Mouse (Mus musculus) liver, embryonic 16.5 days (tissue): ENCODE data around the gene Eif4g3. TPM values are rescaled to one million over a fixed set of nuclear protein-coding genes. Genes with fewer than 3 reads are reported as not detected.

ENCODE experiments used
- ATAC-seq: fragments of 200-750 bp; cut with Nextera tagmentation; 2 replicates; pipeline ENCODE4 v1.8.0; 2017; ENCODE audit warnings: low read depth, mild to moderate bottlenecking, moderate number of reproducible peaks, moderate library complexity
- H3K27ac ChIP-seq: fragments of 300-500 bp; sonication (generic); 2 replicates; pipeline ENCODE4 v1.5.1; 2014; ENCODE audit warnings: mild to moderate bottlenecking, low read length
- H3K27me3 ChIP-seq: fragments of 300-500 bp; sonication (generic); 2 replicates; pipeline ENCODE4 v1.6.1; 2014; ENCODE audit warnings: low read depth, low read length, mixed read lengths; ENCODE audit not compliant: control insufficient read depth, insufficient read depth
- H3K36me3 ChIP-seq: fragments of 300-500 bp; sonication (generic); 2 replicates; pipeline ENCODE4 v1.6.1; 2014; ENCODE audit warnings: mild to moderate bottlenecking; ENCODE audit not compliant: control insufficient read depth, insufficient read depth
- H3K4me1 ChIP-seq: fragments of 300-500 bp; sonication (generic); 2 replicates; pipeline ENCODE4 v1.6.1; 2014; ENCODE audit warnings: low read depth, low read length, mixed read lengths; ENCODE audit not compliant: control insufficient read depth
- H3K4me2 ChIP-seq: fragments of 300-500 bp; sonication (generic); 2 replicates; pipeline ENCODE4 v1.6.1; 2014; ENCODE audit warnings: low read depth, low read length, mixed read lengths
- H3K4me3 ChIP-seq: fragments of 300-500 bp; sonication (generic); 2 replicates; pipeline ENCODE4 v1.5.1; 2014; ENCODE audit warnings: low read depth, mild to moderate bottlenecking, low read length
- H3K9ac ChIP-seq: fragments of 300-500 bp; sonication (generic); 2 replicates; pipeline ENCODE4 v1.6.1; 2014; ENCODE audit warnings: low read depth, low read length
- H3K9me3 ChIP-seq: fragments of 300-500 bp; sonication (generic); replicated peaks from 2 replicates; pipeline ENCODE4 v1.6.1; 2016; ENCODE audit warnings: low read length; ENCODE audit not compliant: control insufficient read depth
- WGBS: fragments of 180-500 bp; shearing (Covaris S2); extraction: QIAGEN DNeasy Blood & Tissue Kit; methylation state at CpG from one replicate; pipeline ENCODE4 v1.1.7; 2014; ENCODE audit not compliant: insufficient replicate concordance; 5-methylcytosine and 5-hydroxymethylcytosine counted together
- polyA plus RNA-seq: library from polyadenylated mRNA; unstranded; fragments of >200 nt; fragmentation: Nextera tagmentation; extraction: Ambion mirVana; gene quantifications from 2 replicates; pipeline ENCODE4 v1.2.1, GENCODE M21; 2015

Eif4g3 gene
- polyA plus RNA-seq, 1 experiment from 2014 or later: 6.4 TPM

DNA sequence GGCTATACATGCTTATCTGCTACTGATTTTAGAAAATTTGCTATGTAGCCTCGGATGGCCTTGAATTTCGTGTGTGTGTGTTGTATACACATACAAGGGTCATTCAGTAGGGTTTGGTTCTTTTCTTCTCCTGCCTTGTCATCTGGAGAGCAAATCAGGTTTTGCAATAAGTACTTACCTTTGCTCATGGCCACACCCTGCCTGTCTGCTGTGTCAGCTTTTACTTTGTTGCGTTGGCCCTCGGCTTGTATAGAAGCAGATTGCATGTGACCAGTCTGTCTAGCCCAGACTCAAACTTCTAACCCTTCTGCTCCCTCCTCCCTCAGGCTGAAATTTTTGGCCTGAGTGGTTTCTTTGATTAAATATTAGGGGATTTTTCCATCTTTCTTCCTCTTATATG is 157.2 kb downstream of the Eif4g3 start:
- Histone ChIP-seq H3K27ac (no peak overlapping the region), H3K36me3 (no peaks in the 10 kb centered on the region; the same call in 1 of the 2 replicates), H3K4me3 (no peak overlapping the region), H3K27me3 (no peaks in the 10 kb centered on the region), H3K9ac (no peak overlapping the region), H3K9me3 (no peaks in the 10 kb centered on the region), H3K4me2 (no peak overlapping the region), H3K4me1 (no peaks in the 10 kb centered on the region)
- 55% methylated on average over 4 of the region's 4 CpGs for WGBS
- no peak for ATAC-seq

DNA sequence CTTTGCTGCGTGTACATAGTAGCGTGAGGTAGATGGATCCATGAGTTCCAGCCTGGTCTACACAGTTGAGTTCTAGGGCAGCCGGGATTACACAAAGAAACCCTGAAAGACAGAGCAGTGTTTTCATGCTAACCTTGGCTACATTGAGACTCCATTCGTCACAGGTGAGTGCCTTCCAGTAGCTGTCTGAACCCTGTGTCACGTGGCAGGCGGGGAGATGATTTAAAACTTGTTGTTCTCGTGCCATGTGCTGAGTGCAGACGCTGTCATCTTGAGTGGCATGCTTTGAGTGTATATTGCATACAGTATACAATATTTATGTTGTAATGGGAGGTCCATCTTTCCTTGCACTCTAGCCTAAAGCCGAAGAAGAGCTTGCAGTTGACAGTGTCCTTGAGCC is 158.4 kb downstream of the Eif4g3 start:
- Histone ChIP-seq H3K27me3 (no peaks in the 10 kb centered on the region), H3K4me3 (no peak overlapping the region), H3K36me3 (no peaks in the 10 kb centered on the region; the same call in 1 of the 2 replicates), H3K4me2 (no peak overlapping the region), H3K9me3 (no peaks in the 10 kb centered on the region), H3K9ac (no peak overlapping the region), H3K4me1 (no peaks in the 10 kb centered on the region), H3K27ac (no peak overlapping the region)
- ATAC-seq: no peak
- WGBS: 77% methylated on average over 9 of the region's 9 CpGs

- Histone ChIP-seq H3K27ac (no peak overlapping the region), H3K4me3 (no peak overlapping the region), H3K4me2 (no peak overlapping the region), H3K36me3 (peaks cover 4% of the 10 kb centered on the region), H3K9ac (no peak overlapping the region), H3K27me3 (no peaks in the 10 kb centered on the region), H3K4me1 (no peaks in the 10 kb centered on the region), H3K9me3 (no peaks in the 10 kb centered on the region)
- ATAC-seq: no peak
- 33% methylated on average over 3 of the region's 3 CpGs for WGBS
Observed at GRCm38 (mm10) chr4:138153980-138154379, 161.2 kb downstream of the Eif4g3 start.

DNA sequence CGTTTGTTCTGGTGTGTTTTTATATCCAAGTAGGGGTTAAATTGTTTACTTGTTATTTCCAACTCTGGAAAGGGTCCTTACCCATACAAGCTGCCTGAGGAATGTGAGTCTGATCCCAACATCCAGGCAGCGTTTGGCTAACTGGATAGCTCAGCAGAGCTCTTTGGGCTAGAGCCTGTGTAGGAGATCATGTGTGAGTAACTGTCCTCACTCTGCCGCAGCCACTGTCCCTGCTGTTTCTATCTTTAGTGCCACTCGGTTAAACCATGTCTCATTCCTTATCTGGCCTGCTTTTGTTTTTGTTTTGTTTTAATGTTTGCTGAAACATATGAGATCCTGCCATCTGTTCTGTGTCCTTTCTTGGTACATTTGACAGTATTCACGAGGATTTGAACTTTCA is 168.1 kb downstream of the Eif4g3 start:
- Histone ChIP-seq H3K4me2 (no peak overlapping the region), H3K4me3 (no peak overlapping the region), H3K27me3 (no peaks in the 10 kb centered on the region), H3K36me3 (peaks cover 8% of the 10 kb centered on the region), H3K9ac (no peak overlapping the region), H3K9me3 (no peaks in the 10 kb centered on the region), H3K4me1 (no peaks in the 10 kb centered on the region), H3K27ac (no peak overlapping the region)
- 63% methylated on average over 5 of the region's 5 CpGs for WGBS
- no peak for ATAC-seq

DNA sequence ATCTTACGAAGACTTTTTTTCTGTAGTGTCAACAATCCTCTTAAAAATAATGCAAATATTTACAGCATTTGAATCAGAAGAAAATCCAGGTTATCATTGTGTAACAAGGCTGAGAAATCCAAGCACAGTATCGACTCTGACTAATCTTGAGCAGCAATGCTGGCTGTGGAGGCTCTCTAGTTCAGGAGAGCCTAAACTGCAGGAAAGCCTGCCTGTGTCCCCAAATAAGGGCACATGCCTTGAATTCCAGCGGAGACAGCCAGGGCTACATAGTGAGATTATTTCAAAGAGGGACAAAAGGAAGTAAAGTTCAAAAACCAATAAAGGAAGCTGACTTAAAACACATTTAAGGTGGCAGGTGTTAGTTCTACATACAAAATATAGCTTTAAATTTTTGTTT is 168.7 kb downstream of the Eif4g3 start:
- no peak for ATAC-seq
- Histone ChIP-seq H3K4me3 (no peak overlapping the region), H3K4me2 (no peak overlapping the region), H3K9me3 (no peaks in the 10 kb centered on the region), H3K36me3 (peaks cover 8% of the 10 kb centered on the region), H3K4me1 (no peaks in the 10 kb centered on the region), H3K27me3 (no peaks in the 10 kb centered on the region), H3K27ac (no peak overlapping the region), H3K9ac (no peak overlapping the region)
- WGBS: 67% methylated on average over 3 of the region's 3 CpGs

GRCm38 (mm10) chr4:138163836-138164235 is 171.0 kb downstream of the Eif4g3 start:
- Histone ChIP-seq H3K4me3 (no peak overlapping the region), H3K4me1 (no peaks in the 10 kb centered on the region), H3K27ac (no peak overlapping the region), H3K4me2 (no peak overlapping the region), H3K27me3 (no peaks in the 10 kb centered on the region), H3K9ac (no peak overlapping the region), H3K36me3 (peaks cover 7% of the 10 kb centered on the region), H3K9me3 (no peaks in the 10 kb centered on the region)
- no peak for ATAC-seq
- WGBS: 64% methylated on average over 2 of the region's 2 CpGs

DNA sequence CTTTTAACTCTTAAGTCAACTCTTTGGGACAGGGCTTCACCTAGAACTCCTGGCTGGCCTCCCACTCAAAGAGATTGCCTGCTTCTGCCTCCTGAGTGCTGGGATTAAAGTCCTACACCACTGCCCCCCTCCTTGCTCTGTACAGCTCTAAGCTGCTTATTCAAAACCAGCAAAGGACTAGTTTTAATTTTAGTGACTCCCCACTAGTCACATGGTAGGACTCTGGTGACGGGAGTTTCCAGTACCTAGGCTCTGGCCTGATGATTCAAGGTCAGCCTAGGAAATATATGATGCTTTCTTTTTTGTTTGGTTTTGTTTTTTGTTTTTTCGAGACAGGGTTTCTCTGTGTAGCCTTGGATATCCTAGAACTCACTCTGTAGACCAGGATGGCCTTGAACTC is 172.0 kb downstream of the Eif4g3 start:
- Histone ChIP-seq H3K36me3 (peaks cover 10% of the 10 kb centered on the region), H3K27ac (no peak overlapping the region), H3K9me3 (no peaks in the 10 kb centered on the region), H3K4me3 (no peak overlapping the region), H3K4me2 (no peak overlapping the region), H3K9ac (no peak overlapping the region), H3K4me1 (no peaks in the 10 kb centered on the region), H3K27me3 (no peaks in the 10 kb centered on the region)
- no peak for ATAC-seq
- WGBS: 71% methylated on average over 2 of the region's 2 CpGs

DNA sequence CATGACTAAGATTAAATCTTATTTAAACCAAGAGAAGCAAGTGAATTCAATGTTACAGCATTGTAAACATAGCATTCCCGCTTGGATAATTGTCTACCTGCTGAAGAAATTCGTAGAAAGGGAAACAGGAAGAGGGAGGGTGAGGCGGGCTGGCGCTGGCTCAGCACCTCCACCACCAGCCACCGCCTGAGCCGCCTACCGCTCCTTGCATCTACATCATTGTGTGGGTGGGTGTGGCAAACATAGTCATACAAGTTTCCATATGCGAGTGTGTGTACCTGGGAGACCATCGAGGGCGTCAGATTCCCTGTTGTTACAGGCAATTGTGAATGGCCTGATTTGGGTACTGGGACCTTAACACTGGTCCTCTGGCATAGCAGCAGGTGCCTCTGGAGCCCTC is 173.7 kb downstream of the Eif4g3 start:
- no peak for ATAC-seq
- no peaks in the 10 kb centered on the region for H3K4me1 ChIP-seq
- no peak overlapping the region for H3K27ac ChIP-seq
- H3K9me3 ChIP-seq: no peaks in the 10 kb centered on the region
- no peak overlapping the region for H3K4me2 ChIP-seq
- H3K9ac ChIP-seq: no peak overlapping the region
- WGBS: 86% methylated on average over 10 of the region's 10 CpGs
- H3K27me3 ChIP-seq: no peaks in the 10 kb centered on the region
- H3K4me3 ChIP-seq: no peak overlapping the region
- H3K36me3 ChIP-seq: peaks cover 17% of the 10 kb centered on the region

- no peaks in the 10 kb centered on the region for H3K9me3 ChIP-seq
- WGBS: 61% methylated on average over 3 of the region's 3 CpGs
- no peaks in the 10 kb centered on the region for H3K4me1 ChIP-seq
- no peak overlapping the region for H3K4me3 ChIP-seq
- peak; percentile 53; the same call in 1 of the 2 replicates for ATAC-seq
- no peak overlapping the region for H3K4me2 ChIP-seq
- H3K36me3 ChIP-seq: peaks cover 22% of the 10 kb centered on the region
- no peak overlapping the region for H3K9ac ChIP-seq
- H3K27ac ChIP-seq: no peak overlapping the region
- H3K27me3 ChIP-seq: no peaks in the 10 kb centered on the region
Observed at GRCm38 (mm10) chr4:138168162-138168561, 175.3 kb downstream of the Eif4g3 start.
